Mouse (Mus musculus) cortical plate, adult 2 months (tissue): ENCODE results near the gene Ssna1.

ENCODE experiments used
- CTCF ChIP-seq: fragments of 200-500 bp; IDR thresholded peaks from 2 replicates; pipeline ENCODE4 v1.5.1; 2011; ENCODE audit warnings: mild to moderate bottlenecking, control low read depth, low read length; ENCODE audit not compliant: insufficient read depth; ENCODE audit errors: extremely low read depth
- POLR2A ChIP-seq: fragments of 200-500 bp; IDR thresholded peaks from 2 replicates; pipeline ENCODE4 v1.6.1; 2011; ENCODE audit warnings: mild to moderate bottlenecking, low read length, control low read depth; ENCODE audit not compliant: insufficient read depth; ENCODE audit errors: extremely low read depth

DNA sequence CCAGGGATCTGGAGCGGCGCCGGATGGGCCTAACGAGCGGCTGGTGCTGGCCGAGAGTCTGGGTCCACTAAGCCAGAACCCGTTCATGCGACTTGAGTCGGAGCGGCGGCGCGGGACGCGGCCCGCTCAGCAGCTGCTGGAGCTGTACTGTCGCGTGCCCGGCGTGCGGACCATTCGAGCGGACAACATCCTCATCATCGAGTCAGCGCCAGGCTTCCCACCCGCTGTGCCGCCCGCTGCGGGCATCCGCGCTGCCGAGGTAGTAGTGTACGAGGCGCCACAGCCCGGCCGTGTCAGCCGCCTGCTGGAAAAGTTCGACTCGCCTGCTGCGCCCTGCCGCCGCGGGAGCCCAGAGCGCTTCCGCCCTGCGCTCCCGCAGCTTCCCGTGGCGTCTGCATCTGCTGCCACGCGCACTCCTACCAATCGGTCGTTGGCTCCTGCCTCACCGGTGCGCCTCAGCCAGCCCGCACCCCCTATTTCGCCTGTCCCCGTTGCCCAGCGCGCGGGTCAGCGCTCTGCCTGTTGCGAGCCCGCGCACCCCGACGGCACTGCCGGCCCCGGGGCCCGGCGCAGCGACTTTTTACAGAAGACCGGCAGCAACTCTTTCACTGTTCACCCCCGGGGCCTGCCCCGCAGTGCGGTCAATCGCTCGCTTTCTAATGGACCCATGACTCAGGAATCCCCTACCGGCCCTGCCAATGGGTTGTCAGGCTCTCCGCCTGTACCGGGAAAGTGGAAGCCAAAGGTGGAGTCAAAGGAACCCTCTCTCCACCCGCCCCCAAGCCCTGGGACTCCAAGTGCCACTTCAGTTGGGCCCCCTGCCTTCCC is 9.2 kb downstream of the Ssna1 start:
- TF ChIP-seq CTCF (no peak), POLR2A (no peak)
